Mouse (Mus musculus) limb, embryonic 14.5 days (tissue): ENCODE results near the gene Slmap. TPM values are rescaled to one million over a fixed set of nuclear protein-coding genes. Genes with fewer than 3 reads are reported as not detected.

Experiments used
- ATAC-seq: fragments of 200-750 bp; cut with Nextera tagmentation; 2 replicates; pipeline ENCODE4 v1.8.0; 2017; ENCODE audit warnings: low read depth, moderate number of reproducible peaks, moderate TSS enrichment; ENCODE audit not compliant: low FRiP score
- DNase-seq: peaks from one replicate; pipeline ENCODE4 v3.0.0-alpha.2; 2015; ENCODE audit warnings: low spot score
- H3K27ac ChIP-seq: fragments of 300-500 bp; sonication (generic); replicated peaks from 2 replicates; pipeline ENCODE4 v1.5.1; 2014; ENCODE audit warnings: low read depth, mild to moderate bottlenecking, low read length, moderate library complexity, mixed read lengths
- H3K27me3 ChIP-seq: fragments of 300-500 bp; sonication (generic); 2 replicates; pipeline ENCODE4 v1.6.1; 2014; ENCODE audit warnings: low read length, mixed read lengths; ENCODE audit not compliant: control insufficient read depth, insufficient read depth
- H3K36me3 ChIP-seq: fragments of 300-500 bp; sonication (generic); 2 replicates; pipeline ENCODE4 v1.6.1; 2014; ENCODE audit warnings: mild to moderate bottlenecking, low read length, moderate library complexity, mixed read lengths; ENCODE audit not compliant: control insufficient read depth, insufficient read depth
- H3K4me1 ChIP-seq: fragments of 300-500 bp; sonication (generic); 2 replicates; pipeline ENCODE4 v1.6.1; 2014; ENCODE audit warnings: antibody characterized with exemption, low read length, mixed read lengths; ENCODE audit not compliant: control insufficient read depth, insufficient read depth
- H3K4me2 ChIP-seq: fragments of 300-500 bp; sonication (generic); replicated peaks from 2 replicates; pipeline ENCODE4 v1.6.1; 2014; ENCODE audit warnings: low read depth, mild to moderate bottlenecking, low read length, moderate library complexity; ENCODE audit not compliant: severe bottlenecking
- H3K4me3 ChIP-seq: fragments of 300-500 bp; sonication (generic); replicated peaks from 2 replicates; pipeline ENCODE4 v1.5.1; 2014; ENCODE audit warnings: low read length
- H3K9ac ChIP-seq: fragments of 300-500 bp; sonication (generic); 2 replicates; pipeline ENCODE4 v1.6.1; 2014; ENCODE audit warnings: mild to moderate bottlenecking, low read depth, low read length, moderate library complexity; ENCODE audit not compliant: severe bottlenecking
- H3K9me3 ChIP-seq: fragments of 300-500 bp; sonication (generic); 2 replicates; pipeline ENCODE4 v1.6.1; 2016; ENCODE audit warnings: low read length; ENCODE audit not compliant: control insufficient read depth
- POLR2A ChIP-seq: fragments of 200-500 bp; IDR thresholded peaks from 2 replicates; pipeline ENCODE4 v1.8.0; 2012; ENCODE audit warnings: inconsistent platforms, mild to moderate bottlenecking, moderate library complexity, borderline replicate concordance; ENCODE audit not compliant: insufficient read depth, insufficient read length; ENCODE audit errors: extremely low read depth
- WGBS: fragments of 180-500 bp; shearing (Covaris S2); extraction: QIAGEN DNeasy Blood & Tissue Kit; methylation state at CpG from one replicate; pipeline ENCODE4 v1.1.7; 2014; 5-methylcytosine and 5-hydroxymethylcytosine counted together
- polyA plus RNA-seq, 2 experiments: library from polyadenylated mRNA; depleted of rRNA in 1 of 2; stranded (reverse) in 1 of 2; unstranded in 1 of 2; fragments of >200 nt; fragmentation: Nextera tagmentation in 1 of 2; extraction: Ambion mirVana in 1 of 2; gene quantifications; 2 replicates each; pipeline versions ENCODE4 v1.2.1 to v1.2.3; 2012 to 2014

Gene Slmap
- polyA plus RNA-seq, 2 experiments = 25.4 to 27.0 TPM

DNA sequence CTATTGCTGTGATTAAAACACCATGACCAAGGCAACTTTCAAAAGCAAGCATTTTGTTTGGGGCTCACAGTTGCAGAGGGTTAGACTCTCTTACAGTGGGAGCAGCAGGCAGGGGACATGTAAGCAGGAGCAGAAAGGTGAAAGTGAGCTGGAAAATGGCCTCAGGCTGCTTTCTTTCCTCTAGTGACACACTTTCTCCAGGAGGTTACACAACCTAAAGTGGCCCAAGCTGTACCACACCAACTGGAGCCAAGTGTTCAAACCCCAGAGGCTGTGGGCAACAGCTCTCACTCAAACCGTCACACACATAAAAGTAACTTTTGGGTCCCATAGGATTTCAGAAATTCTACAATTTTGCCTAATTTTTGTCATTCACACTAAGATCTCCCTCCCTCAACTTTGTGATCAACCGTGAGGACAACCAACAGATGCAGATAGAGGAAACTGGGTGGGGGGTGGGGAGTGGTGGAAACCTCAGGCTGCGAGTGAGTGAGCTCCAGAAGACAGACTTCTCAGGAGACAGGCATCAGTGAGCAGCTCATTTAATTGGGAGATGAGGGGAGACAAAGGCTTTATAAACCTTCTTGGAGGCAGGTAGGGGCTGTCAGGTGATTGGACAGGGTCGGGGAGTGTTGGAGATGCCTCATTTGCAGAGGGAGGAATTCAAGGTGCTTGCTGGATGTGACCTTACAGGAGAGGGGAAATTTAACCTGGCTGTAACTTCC is 37.4 kb upstream of the Slmap start:
- ATAC-seq (no peak), DNase-seq (no peak)
- no peak overlapping the region for H3K4me2 ChIP-seq
- H3K27me3 ChIP-seq = no peaks in the 10 kb centered on the region
- no peaks in the 10 kb centered on the region for H3K4me1 ChIP-seq
- no peak overlapping the region for H3K4me3 ChIP-seq
- H3K9me3 ChIP-seq = no peaks in the 10 kb centered on the region
- no peak for TF ChIP-seq POLR2A
- no peaks in the 10 kb centered on the region for H3K36me3 ChIP-seq
- no peak overlapping the region for H3K27ac ChIP-seq
- WGBS = 56% methylated on average over 4 of the region's 4 CpGs
- no peak overlapping the region for H3K9ac ChIP-seq

DNA sequence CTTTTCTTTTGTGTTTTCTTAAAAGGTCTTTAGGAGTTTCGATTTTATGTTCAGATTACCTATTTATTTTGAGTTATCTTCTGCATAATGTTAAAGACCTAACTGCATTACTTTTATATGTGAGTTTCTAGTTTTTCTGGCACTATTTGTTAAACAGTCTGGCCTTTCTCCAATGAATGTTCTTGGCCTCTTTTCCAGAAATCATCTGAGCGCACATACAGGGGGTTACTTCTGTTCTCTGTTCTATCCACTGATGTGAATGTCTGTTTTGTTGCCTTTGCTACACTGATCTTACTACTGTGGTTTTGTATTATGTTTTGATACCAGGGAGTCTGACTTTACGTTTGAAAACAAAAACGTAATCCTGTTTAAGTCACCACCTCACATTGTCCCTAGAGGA is 35.1 kb upstream of the Slmap start:
- 82% methylated on average over 4 of the region's 4 CpGs for WGBS
- no peak overlapping the region for H3K9ac ChIP-seq
- no peak for ATAC-seq
- no peaks in the 10 kb centered on the region for H3K9me3 ChIP-seq
- H3K4me3 ChIP-seq = no peak overlapping the region
- DNase-seq = peak; percentile 27
- no peak for TF ChIP-seq POLR2A
- no peak overlapping the region for H3K4me2 ChIP-seq
- H3K4me1 ChIP-seq = no peaks in the 10 kb centered on the region
- no peaks in the 10 kb centered on the region for H3K36me3 ChIP-seq
- H3K27ac ChIP-seq = no peak overlapping the region
- H3K27me3 ChIP-seq = no peaks in the 10 kb centered on the region

DNA sequence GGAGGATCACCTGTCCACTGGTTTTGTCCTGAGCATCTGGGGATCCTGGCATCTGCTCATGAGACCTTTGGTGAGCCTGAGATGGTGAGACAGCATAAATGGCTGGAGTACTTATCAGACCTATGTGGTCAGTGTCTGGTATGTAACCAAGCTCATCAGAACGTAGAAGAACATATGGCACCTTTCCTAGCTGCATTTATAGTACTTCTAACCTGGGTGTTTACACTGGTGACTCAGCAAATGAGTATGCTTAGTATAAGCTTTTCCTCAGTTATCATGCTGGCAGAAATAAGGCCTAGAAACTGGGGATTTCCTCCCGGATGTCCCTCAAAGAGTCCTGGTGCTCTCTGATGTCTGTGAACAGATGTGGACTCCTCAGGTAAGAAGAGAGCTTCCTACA is 27.5 kb upstream of the Slmap start:
- no peak overlapping the region for H3K4me3 ChIP-seq
- H3K4me1 ChIP-seq = no peaks in the 10 kb centered on the region
- no peaks in the 10 kb centered on the region for H3K9me3 ChIP-seq
- no peak overlapping the region for H3K27ac ChIP-seq
- H3K4me2 ChIP-seq = no peak overlapping the region
- 88% methylated on average over 2 of the region's 2 CpGs for WGBS
- no peaks in the 10 kb centered on the region for H3K36me3 ChIP-seq
- no peak overlapping the region for H3K9ac ChIP-seq
- no peak for TF ChIP-seq POLR2A
- no peaks in the 10 kb centered on the region for H3K27me3 ChIP-seq
- ATAC-seq (no peak), DNase-seq (no peak)

DNA sequence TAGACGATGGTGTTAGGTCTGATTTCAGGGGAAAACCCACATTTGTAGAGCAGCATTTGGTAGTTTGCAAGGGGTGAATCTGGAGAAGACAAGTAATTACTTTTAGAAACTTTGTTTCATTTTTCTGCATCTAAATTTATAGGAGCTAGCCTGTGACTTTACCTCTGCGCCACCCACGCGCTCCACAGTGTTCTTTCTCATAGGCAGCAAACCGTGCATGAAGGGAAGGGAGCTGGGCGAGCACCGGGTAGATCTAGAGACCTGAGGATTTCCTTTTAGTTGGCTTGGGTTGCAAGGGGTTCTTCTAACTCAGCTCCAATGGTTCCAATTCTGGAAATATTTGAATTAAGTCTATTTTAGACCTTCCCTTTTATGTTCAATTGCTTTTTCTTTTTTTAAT is 23.8 kb upstream of the Slmap start:
- WGBS = 94% methylated on average over 7 of the region's 7 CpGs

DNA sequence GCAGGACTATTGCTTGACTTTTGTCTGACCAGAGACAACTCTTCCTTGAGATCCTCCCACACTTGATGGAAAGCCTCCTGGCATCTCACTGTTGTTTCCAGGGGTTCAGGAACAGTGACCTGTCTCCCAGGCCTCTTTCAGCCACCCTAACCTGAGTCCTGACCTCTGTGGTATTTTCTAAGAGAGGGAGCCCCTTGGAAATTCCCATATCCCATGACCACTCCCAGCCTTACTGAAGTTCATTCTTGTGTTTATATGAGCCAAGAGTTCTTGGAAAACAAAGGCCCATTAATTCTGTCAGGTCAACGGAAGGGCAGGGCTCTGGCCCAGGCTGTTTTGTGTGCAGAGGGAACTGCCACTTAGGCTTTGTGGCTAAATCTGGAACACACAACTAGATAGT is 22.9 kb upstream of the Slmap start:
- no peak overlapping the region for H3K4me3 ChIP-seq
- 57% methylated on average over 1 of the region's 1 CpGs for WGBS
- H3K4me1 ChIP-seq = no peaks in the 10 kb centered on the region
- H3K4me2 ChIP-seq = no peak overlapping the region
- H3K9me3 ChIP-seq = no peaks in the 10 kb centered on the region
- ATAC-seq (no peak), DNase-seq (no peak)
- no peak for TF ChIP-seq POLR2A
- no peak overlapping the region for H3K27ac ChIP-seq
- no peaks in the 10 kb centered on the region for H3K36me3 ChIP-seq
- no peaks in the 10 kb centered on the region for H3K27me3 ChIP-seq
- no peak overlapping the region for H3K9ac ChIP-seq

More for the DNA sequence above, 23.8 kb upstream of the Slmap start:
- no peaks in the 10 kb centered on the region for H3K9me3 ChIP-seq
- no peak for TF ChIP-seq POLR2A
- H3K27me3 ChIP-seq = no peaks in the 10 kb centered on the region
- no peak overlapping the region for H3K4me2 ChIP-seq
- no peaks in the 10 kb centered on the region for H3K4me1 ChIP-seq
- DNase-seq (no peak), ATAC-seq (no peak)
- no peaks in the 10 kb centered on the region for H3K36me3 ChIP-seq
- H3K9ac ChIP-seq = no peak overlapping the region
- H3K4me3 ChIP-seq = no peak overlapping the region
- H3K27ac ChIP-seq = no peak overlapping the region

DNA sequence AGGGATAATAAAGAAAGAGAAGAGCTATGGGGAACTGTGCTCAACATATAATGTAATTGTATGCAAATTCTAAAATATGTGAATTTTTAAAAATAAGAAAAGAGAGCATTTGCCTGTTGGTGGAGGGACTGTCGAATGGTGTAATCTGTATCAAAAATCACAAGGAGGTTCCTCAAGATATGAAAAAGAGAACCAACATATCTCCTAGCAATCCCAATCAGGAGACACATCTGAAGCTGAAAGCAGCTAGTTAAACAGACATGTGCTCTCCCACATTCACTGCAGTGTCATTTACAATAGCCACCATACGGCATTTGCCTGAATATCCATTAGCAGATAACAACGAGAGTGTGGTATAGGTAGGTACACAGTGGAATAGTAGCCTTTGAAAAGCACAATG is 18.1 kb upstream of the Slmap start:
- 85% methylated on average over 3 of the region's 3 CpGs for WGBS
- no peaks in the 10 kb centered on the region for H3K27me3 ChIP-seq
- H3K9ac ChIP-seq = no peak overlapping the region
- ATAC-seq = no peak
- no peak for DNase-seq
- H3K4me1 ChIP-seq = no peaks in the 10 kb centered on the region
- no peaks in the 10 kb centered on the region for H3K9me3 ChIP-seq
- no peak overlapping the region for H3K27ac ChIP-seq
- no peak for TF ChIP-seq POLR2A
- H3K4me3 ChIP-seq = no peak overlapping the region
- no peaks in the 10 kb centered on the region for H3K36me3 ChIP-seq
- no peak overlapping the region for H3K4me2 ChIP-seq
